Mouse (Mus musculus): ENCODE measurements at regions not wholly inside any gene's neighbourhood (a gene's known extent, or its start where the extent isn't known, plus 50 kb on each side); places are given as distances from the start of the nearest gene placed in this dataset.

DNA sequence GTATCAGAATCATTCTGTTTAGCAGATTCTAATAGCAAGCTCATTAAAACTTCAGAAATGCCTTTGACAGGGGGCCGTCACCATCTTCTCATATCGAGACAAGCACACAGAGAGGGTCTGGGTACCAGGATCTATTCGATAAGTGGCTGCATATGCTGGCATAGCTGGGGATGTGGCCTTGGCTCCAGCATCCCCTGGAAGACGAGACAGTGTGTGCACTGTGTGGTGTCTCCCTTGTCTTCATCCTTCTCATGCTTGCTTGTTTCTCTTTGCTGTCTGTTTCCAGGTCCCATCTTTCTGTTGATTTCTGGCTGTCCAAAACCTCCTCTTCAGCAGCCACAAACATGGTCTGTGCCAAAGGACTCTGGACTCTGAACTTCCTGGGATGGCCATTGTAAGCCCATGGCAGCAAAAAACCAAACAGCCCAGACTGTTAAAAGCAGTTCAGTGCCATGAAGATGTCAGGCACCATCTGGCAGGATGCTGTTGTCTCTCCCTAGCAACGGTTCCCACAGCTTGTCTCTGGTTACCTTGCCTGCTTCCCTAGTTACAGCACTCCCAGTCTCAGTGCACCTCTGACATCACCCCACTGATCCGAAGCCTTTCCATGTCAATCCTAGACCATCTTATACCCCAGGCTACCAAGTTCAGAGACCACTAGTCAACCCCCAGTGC, 56.5 kb downstream of the Kctd12 start:
- TF ChIP-seq CTCF (conservative IDR thresholded peaks at IDR 0.05) = no peak
- Histone ChIP-seq H3K27ac (peak overlapping the region; percentile 89), H3K4me3 (no peak overlapping the region)
- peak; percentile 52 to 66 for DNase-seq (ENCODE audit: low spot score in 2 of 2)

DNA sequence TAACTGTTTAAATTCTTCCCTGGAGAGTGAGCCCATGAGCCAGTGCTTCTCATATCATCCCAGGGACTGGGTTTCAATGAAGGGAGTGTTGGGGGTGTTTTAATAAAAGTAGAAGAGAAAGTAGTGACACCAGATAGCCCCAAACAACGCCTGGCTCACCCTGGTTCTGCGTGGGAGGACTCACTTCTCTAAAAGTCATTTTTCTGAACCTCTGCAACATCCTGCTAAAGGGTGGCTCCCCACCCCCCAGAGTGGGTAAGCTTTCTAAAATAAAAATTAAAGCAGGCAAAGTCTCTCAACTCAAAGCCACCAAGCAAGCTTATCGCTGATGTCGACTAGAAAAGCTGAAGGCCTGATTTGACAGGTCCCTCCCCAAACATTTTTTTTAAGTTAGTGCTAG, 57.8 kb downstream of the Kctd12 start:
- TF ChIP-seq CTCF (conservative IDR thresholded peaks at IDR 0.05) = no peak
- H3K27ac ChIP-seq = peak overlapping the region; percentile 89
- DNase-seq (ENCODE audit: low spot score in 2 of 2) = no peak

DNA sequence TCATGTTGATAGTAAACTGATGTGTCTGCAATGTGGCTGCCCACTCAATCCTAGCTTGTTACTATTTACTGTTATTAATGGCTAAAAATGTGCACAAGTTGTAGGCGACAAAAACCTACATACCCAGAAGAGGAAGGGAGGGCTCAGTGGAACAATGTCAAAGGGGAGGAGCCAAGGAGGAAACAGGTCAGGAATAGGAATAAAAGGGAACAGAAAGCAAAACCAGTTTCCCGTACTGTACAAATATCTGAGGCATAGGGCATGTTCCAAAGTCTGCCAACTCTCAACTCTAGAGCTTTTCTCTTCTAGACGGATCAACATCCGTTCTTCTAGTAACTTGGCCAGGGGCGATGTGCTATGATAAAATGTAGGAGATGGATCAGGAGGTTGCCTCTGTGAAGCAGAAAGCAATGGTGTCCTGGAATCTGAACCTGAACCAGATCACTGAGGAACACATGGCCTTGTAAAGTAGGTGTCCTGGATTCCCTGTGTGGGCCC, 59.9 kb downstream of the Kctd12 start:
- no peak for TF ChIP-seq CTCF (conservative IDR thresholded peaks at IDR 0.05)
- Histone ChIP-seq H3K4me3 (no peak overlapping the region), H3K27ac (no peak overlapping the region)
- no peak for DNase-seq (ENCODE audit: low spot score in 2 of 2)

More for the DNA sequence above, 57.8 kb downstream of the Kctd12 start:
- H3K4me3 ChIP-seq = no peak overlapping the region

DNA sequence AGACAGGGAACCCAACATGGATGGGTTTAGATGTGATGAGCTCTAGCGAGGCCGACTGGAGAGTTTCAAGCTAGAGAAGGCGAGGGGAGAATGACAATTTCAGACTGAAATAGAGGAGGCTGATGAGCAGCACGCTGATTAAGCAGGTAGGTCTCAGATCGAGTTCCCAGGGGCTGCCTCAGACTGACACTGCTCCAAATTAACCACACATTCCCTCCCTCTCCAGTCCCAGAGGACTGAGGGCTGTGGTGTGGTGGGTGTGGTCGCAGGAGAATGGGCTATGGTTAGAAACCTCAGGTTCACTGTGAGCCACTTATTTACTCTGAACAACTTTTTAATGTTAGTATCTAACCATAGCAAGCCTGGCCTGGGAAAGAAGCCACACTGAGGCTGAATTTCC, 62.0 kb downstream of the Kctd12 start:
- Histone ChIP-seq H3K27ac (no peak overlapping the region), H3K4me3 (no peak overlapping the region)
- no peak for DNase-seq (ENCODE audit: low spot score in 2 of 2)
- TF ChIP-seq CTCF (conservative IDR thresholded peaks at IDR 0.05) = no peak

DNA sequence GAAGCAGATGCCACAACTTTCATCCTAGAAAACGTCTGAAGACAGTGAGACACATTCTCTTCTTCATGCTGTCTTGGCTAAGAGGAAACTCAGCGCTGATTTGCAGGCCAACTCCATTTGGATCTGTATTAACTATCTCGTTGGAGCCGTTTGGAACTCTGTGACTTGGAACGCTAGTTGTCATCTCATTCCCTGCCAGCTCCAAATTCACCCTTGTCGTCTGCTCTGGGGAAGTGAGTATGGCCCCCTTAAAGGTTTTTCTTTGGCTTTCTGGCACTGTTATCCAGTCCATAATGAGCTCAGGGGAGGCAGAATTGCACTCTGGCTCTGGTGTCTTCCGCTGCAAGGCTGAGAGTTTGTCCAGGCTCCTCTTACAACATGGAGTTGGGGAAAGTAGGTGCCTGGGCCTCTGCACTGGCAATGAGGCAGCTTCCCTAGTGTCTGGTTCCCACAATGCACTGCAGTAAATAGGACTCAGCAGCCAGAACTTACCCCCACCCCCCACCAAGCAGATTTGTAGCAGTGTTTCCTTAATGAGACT, 63.1 kb downstream of the Kctd12 start:
- Histone ChIP-seq H3K27ac (peak overlapping the region; percentile 51), H3K4me3 (no peak overlapping the region)
- TF ChIP-seq CTCF (conservative IDR thresholded peaks at IDR 0.05) = no peak
- DNase-seq (ENCODE audit: low spot score in 2 of 2) = no peak

DNA sequence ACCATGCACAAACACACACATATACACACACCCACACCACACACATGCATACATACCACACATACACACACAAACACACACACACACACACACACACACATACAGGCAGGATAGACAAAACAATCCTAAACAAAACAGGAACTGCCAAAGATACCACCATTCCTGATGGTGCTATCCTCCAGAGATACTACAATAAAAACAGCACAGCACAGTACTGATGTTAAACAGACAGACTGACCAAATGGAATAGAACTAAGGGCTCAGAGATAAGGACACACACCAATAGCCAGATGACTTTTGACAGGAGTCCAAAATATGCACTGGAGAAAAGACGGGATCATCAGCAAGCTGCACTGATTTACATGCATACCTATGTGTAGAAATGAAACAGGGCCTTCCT, 64.5 kb downstream of the Kctd12 start:
- Histone ChIP-seq H3K4me3 (no peak overlapping the region), H3K27ac (no peak overlapping the region)
- no peak for DNase-seq (ENCODE audit: low spot score in 2 of 2)
- no peak for TF ChIP-seq CTCF (conservative IDR thresholded peaks at IDR 0.05)

DNA sequence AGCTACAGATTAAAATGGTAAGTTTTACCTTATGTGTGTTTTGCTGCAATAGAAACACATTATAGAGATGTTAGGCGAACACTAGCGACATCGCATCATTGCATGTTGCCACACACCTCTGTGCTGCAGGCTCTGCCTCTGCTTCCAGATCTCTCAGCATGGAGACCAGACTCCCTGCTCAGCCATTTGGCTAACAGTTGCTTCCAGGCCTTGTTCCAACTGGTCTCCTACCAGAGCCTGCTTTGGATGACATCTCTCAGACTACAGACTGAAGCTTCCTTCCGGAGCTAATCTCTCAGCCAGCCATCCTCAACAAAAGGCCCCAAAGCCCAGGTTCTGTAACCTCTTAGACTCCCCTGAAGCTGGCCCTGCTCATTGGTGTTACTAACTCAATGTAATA, 66.5 kb downstream of the Kctd12 start:
- no peak overlapping the region for H3K4me3 ChIP-seq
- DNase-seq (ENCODE audit: low spot score in 2 of 2) = no peak
- H3K27ac ChIP-seq = no peak overlapping the region

DNA sequence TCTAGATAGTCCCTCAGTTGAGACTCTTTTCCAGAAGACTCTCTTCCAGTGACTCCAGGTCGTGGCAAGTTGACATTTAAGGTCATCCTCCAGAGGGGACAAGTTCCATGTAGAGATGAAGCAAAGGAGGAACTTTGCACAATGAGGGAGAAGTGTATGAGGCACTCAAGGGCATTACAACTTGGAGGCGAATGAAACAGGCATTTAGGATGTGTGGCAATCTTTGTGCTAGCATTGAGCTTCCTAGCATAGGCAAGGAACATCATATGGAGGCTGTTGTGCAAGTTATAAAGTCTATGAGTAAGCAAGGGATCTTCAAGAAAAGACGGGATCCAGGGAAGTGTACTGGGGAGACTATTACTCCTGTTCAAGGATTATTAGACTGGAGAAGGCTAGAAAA, 70.9 kb downstream of the Kctd12 start:
- no peak for DNase-seq (ENCODE audit: low spot score in 2 of 2)
- no peak for TF ChIP-seq CTCF (conservative IDR thresholded peaks at IDR 0.05)
- Histone ChIP-seq H3K4me3 (no peak overlapping the region), H3K27ac (no peak overlapping the region)

More for the DNA sequence above, 66.5 kb downstream of the Kctd12 start:
- no peak for TF ChIP-seq CTCF (conservative IDR thresholded peaks at IDR 0.05)

DNA sequence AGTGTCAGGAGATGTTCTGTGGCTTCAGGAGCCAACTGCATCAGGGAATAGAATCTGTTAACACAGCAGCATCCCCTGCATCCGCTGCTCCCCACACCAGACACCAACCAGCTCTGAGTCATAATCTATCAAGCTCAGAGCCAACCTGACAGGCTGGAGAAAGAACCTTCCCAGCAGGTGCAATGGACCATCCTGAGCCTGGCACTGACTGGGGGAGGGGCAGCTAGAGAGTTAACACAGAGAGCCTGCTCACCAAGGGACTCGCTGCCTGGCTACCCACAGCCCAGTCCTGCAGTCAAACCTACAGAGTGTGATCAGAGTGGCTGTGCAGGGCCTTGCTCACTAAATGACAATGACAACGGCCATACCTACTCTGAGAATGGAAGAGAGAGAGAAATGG, 73.4 kb downstream of the Kctd12 start:
- Histone ChIP-seq H3K4me3 (no peak overlapping the region), H3K27ac (no peak overlapping the region)
- TF ChIP-seq CTCF (conservative IDR thresholded peaks at IDR 0.05) = no peak
- DNase-seq (ENCODE audit: low spot score in 2 of 2) = no peak

DNA sequence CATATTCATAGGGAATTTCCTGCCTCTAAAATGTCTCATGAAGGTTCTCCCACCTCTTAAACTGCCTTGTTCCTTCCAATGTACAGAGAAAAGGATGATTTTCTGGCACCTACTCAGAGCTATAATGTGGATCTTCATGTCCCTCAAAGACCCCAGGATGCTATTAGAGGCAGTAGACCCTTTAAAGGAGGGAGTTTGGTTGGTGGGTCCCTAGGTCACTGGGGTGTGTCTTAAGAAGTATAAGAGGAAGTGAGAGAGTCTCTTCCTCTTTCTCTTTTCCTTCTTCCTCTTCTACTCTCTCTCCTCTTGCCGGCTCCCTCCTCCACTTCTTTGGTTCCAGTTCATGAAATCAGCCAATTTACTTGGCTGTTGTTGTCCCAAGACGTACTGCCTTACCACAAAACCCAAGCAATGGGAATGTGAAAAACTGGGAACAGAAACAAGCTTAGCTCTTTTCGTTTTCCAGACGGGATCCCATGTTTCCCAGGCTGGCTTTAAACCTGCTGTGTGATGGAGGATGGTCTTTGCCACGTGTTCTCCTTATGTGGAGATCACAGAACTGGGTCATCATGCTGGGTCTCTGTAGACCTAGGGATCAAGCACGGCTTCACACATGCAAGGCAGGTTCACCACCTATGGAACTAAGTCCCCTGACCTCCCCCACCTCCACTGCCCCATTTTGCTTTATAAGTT, 74.9 kb downstream of the Kctd12 start:
- Histone ChIP-seq H3K4me3 (no peak overlapping the region), H3K27ac (peak overlapping the region; percentile 1; the same call in 1 of the 2 replicates)
- TF ChIP-seq CTCF (conservative IDR thresholded peaks at IDR 0.05) = no peak
- no peak for DNase-seq (ENCODE audit: low spot score in 2 of 2)

DNA sequence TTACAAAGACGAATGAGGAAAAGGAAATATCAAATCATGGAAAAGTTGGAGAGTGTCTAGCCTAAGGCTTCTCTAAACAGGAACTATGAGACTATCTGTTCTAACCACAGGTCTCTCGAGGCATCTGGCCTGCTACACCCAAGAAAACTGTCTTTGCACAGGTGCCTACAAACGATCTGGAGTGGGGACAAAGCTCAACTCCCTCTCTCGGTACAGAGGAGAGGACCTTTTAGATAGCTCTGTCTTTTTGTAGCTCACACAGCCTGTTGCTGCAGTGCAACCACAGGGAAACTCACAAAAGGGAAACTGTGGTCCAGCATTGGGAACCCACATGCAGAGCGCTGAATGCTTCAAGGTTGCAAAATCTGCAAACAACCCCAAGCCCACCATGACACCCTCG, 75.6 kb downstream of the Kctd12 start:
- TF ChIP-seq CTCF (conservative IDR thresholded peaks at IDR 0.05) = no peak
- no peak overlapping the region for H3K4me3 ChIP-seq
- H3K27ac ChIP-seq = peak overlapping the region; percentile 48; the same call in 1 of the 2 replicates
- no peak for DNase-seq (ENCODE audit: low spot score in 2 of 2)

DNA sequence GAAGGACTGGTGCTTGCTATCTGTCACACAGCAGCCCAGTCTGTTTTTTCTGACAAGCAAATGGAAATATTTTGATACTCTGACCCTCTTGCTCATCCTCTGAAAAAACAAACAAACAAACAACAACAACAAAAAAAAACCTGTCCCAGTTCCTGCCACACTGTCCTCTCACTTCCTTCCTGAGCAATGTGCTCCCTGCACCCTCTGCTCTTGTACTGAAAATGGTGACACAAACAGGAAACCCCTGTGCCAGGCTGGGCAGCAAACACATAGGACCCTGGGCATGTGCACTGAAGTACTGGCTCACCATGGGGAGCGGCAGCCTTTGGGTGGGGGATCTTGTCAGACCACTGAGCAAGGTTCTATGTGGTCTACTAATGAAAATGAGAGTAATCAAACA, 76.2 kb downstream of the Kctd12 start:
- no peak for TF ChIP-seq CTCF (conservative IDR thresholded peaks at IDR 0.05)
- no peak for DNase-seq (ENCODE audit: low spot score in 2 of 2)
- Histone ChIP-seq H3K4me3 (no peak overlapping the region), H3K27ac (peak overlapping the region; percentile 48; the same call in 1 of the 2 replicates)

DNA sequence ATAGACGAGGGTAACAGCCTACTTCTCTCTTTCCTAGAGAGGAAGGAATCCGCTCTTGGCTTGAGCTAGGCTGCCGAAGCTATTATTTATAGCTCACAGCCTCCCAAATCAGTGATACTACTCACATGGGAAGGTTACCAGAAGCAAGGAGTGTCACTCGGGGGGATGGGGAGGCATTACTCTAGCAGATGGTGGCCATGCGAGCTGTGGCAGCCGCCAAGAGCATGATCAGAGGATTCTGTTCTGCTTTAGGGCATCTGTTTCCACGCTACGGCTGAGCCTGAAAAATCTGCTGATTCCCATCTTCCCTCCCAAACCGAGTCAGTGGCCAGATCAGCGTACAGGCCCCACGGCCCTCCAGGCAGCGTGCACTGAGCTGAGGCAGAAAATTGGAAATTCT, 79.5 kb downstream of the Kctd12 start:
- Histone ChIP-seq H3K27ac (peak overlapping the region; percentile 87), H3K4me3 (peak overlapping the region; percentile 24; the same call in 1 of the 2 replicates)
- DNase-seq (ENCODE audit: low spot score in 2 of 2) = peak; percentile 71 to 80
- TF ChIP-seq CTCF (conservative IDR thresholded peaks at IDR 0.05) = no peak

All from layer of hippocampus, adult 2 months (tissue).